Mouse (Mus musculus): ENCODE results near the gene Itgb6. TPM values are rescaled to one million over a fixed set of nuclear protein-coding genes. Genes with fewer than 3 reads are reported as not detected.

Itgb6 gene
- 11.4 and 12.6 TPM in 2 replicates for polyA plus RNA-seq (2015; fragmentation: Nextera tagmentation; extraction: Ambion mirVana)

DNA sequence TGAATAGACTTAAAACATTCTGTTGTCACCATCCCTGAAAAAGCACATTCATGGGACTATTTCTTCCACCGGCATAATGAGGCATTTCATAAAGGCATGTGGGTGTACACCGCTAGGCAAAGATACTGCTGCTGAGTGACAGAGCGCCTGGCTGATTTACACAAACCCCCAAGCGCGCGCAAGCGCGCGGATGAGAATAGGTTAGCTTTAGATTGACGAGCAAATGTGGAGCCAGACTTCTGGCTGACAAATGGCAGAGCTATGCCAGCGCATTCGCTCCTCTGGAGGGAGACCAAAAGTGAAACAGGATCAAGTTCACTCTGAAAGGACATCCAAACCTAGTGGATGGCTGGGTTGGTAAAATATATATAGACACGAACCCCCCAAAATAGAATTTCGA lies at the start of gene Itgb6:
TSS of gene Itgb6 (minus strand) at position 130 of the 400 bp plus-strand sequence.
- Histone ChIP-seq H3K27me3 (replicated peaks; ENCODE audit: control insufficient read depth, insufficient read depth, low read length) (no peaks in the 10 kb centered on the region), H3K27ac (ENCODE audit: low read length) (no peak within 1 kb of the TSS), H3K9me3 (ENCODE audit: control insufficient read depth, low read length) (no peaks in the 10 kb centered on the region), H3K4me2 (ENCODE audit: low read depth, low read length) (no peak within 1 kb of the TSS), H3K4me3 (ENCODE audit: low read length) (no peak within 1 kb of the TSS), H3K36me3 (ENCODE audit: control insufficient read depth, insufficient read depth, low read length) (no peaks in the 10 kb centered on the region), H3K9ac (ENCODE audit: low read depth, low read length) (no peak within 1 kb of the TSS), H3K4me1 (ENCODE audit: control insufficient read depth, insufficient read depth, low read length) (peaks cover 6% of the 10 kb centered on the region; the same call in 1 of the 2 replicates)
- 69% methylated on average over 14 of the region's 14 CpGs for WGBS
- no peak for ATAC-seq

DNA sequence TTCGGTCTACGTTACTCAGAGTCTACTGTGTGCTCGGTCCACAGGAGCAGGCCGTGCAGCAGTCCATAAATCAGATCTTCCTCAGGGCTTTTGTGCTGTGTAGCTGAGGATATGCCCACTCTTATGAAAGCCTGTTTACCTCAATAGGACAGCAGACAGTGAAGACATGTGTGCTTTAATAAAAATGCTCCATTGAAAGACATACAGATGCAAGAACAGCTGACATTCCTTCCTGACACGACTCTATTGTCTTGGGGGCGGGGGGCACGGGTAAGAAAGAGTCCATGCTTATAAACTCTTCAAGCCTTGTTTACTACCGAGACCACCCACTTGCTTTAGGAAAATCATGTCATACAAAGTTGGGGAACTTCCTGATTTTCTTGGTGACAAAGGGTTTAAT lies 44.0 kb upstream of the Itgb6 start:
- H3K4me2 ChIP-seq (ENCODE audit: low read depth, low read length), result no peak overlapping the region
- H3K27me3 ChIP-seq (replicated peaks; ENCODE audit: control insufficient read depth, insufficient read depth, low read length), result no peaks in the 10 kb centered on the region
- no peak overlapping the region for H3K9ac ChIP-seq (ENCODE audit: low read depth, low read length)
- H3K36me3 ChIP-seq (ENCODE audit: control insufficient read depth, insufficient read depth, low read length), result peaks cover 13% of the 10 kb centered on the region
- no peaks in the 10 kb centered on the region for H3K9me3 ChIP-seq (ENCODE audit: control insufficient read depth, low read length)
- 49% methylated on average over 8 of the region's 8 CpGs for WGBS
- H3K4me3 ChIP-seq (ENCODE audit: low read length), result no peak overlapping the region
- no peaks in the 10 kb centered on the region for H3K4me1 ChIP-seq (ENCODE audit: control insufficient read depth, insufficient read depth, low read length)
- no peak for ATAC-seq
- 0 out of 2 replicates have a peak overlapping the region, but pooled peaks have one; percentile 25 for H3K27ac ChIP-seq (ENCODE audit: low read length)

DNA sequence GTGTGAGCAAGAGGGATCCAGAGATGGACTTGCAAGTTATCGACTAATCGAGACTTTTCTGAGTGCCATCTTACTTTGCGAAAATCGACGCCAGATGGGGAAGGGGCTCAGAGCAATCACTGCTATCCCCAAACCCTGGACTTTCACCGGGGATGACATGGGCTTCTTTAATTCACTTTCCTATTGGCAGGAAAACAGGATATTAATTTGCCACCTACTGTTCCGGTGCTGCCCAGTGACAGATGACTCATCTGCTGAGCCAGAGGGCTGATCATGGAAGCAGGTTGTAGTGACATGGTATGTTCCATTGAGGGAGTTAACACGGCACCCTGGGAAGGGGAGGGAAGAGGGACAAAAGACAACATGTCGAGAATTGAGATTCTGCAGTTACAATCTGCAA lies 33.8 kb upstream of the Itgb6 start:
- no peak for ATAC-seq
- Histone ChIP-seq H3K9me3 (ENCODE audit: control insufficient read depth, low read length) (no peaks in the 10 kb centered on the region), H3K4me1 (ENCODE audit: control insufficient read depth, insufficient read depth, low read length) (no peaks in the 10 kb centered on the region), H3K36me3 (ENCODE audit: control insufficient read depth, insufficient read depth, low read length) (peaks cover 5% of the 10 kb centered on the region), H3K4me3 (ENCODE audit: low read length) (no peak overlapping the region), H3K27me3 (replicated peaks; ENCODE audit: control insufficient read depth, insufficient read depth, low read length) (no peaks in the 10 kb centered on the region), H3K27ac (ENCODE audit: low read length) (no peak overlapping the region), H3K9ac (ENCODE audit: low read depth, low read length) (no peak overlapping the region), H3K4me2 (ENCODE audit: low read depth, low read length) (no peak overlapping the region)
- 88% methylated on average over 9 of the region's 9 CpGs for WGBS

DNA sequence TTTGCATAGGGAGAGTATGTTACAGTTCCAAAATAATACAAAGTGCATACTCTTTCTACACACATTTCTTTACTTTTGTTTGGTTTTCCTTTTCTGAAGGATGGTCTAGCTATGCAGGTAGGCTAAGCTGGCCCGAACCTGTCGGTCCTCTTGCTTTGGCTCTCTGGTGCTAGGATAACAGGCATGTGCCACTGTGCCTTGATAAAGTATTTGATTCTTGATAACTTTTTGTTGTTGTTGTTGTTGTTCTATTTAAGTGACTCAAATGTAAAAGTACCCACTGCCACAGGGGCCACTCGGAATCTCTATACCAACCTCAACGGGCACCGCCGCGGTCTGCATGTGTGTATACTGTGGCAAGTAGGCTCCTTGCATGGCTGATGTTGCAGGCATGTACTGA lies 32.7 kb upstream of the Itgb6 start:
- H3K4me2 ChIP-seq (ENCODE audit: low read depth, low read length), result no peak overlapping the region
- peaks cover 5% of the 10 kb centered on the region for H3K36me3 ChIP-seq (ENCODE audit: control insufficient read depth, insufficient read depth, low read length)
- no peaks in the 10 kb centered on the region for H3K4me1 ChIP-seq (ENCODE audit: control insufficient read depth, insufficient read depth, low read length)
- no peak overlapping the region for H3K27ac ChIP-seq (ENCODE audit: low read length)
- no peak overlapping the region for H3K9ac ChIP-seq (ENCODE audit: low read depth, low read length)
- H3K9me3 ChIP-seq (ENCODE audit: control insufficient read depth, low read length), result no peaks in the 10 kb centered on the region
- WGBS, result 95% methylated on average over 7 of the region's 7 CpGs
- H3K4me3 ChIP-seq (ENCODE audit: low read length), result no peak overlapping the region
- no peaks in the 10 kb centered on the region for H3K27me3 ChIP-seq (replicated peaks; ENCODE audit: control insufficient read depth, insufficient read depth, low read length)
- no peak for ATAC-seq

DNA sequence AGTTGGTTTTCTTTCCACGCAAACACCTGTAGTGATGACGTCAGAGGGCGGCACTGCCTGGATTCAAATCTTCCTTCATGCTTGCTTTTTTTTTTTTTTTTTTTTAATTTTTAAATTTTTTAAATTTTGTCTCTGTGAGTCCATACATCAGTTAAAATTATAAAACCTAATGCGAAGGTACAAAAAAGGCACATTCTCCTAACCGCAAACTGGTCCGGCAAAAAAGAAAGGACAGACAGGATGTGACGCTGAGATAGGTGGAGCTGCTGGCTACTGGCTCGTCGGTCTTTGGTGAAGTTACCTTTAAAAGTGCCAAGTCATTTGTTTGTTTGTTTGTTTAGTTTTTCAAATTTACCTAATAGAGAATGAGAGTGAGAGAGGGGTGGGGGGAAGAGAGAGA lies 28.8 kb upstream of the Itgb6 start:
- no peaks in the 10 kb centered on the region for H3K27me3 ChIP-seq (replicated peaks; ENCODE audit: control insufficient read depth, insufficient read depth, low read length)
- no peak overlapping the region for H3K4me3 ChIP-seq (ENCODE audit: low read length)
- H3K9ac ChIP-seq (ENCODE audit: low read depth, low read length), result no peak overlapping the region
- peaks cover 9% of the 10 kb centered on the region for H3K36me3 ChIP-seq (ENCODE audit: control insufficient read depth, insufficient read depth, low read length)
- ATAC-seq, result no peak
- no peak overlapping the region for H3K4me2 ChIP-seq (ENCODE audit: low read depth, low read length)
- 95% methylated on average over 9 of the region's 9 CpGs for WGBS
- H3K4me1 ChIP-seq (ENCODE audit: control insufficient read depth, insufficient read depth, low read length), result no peaks in the 10 kb centered on the region
- no peaks in the 10 kb centered on the region for H3K9me3 ChIP-seq (ENCODE audit: control insufficient read depth, low read length)
- H3K27ac ChIP-seq (ENCODE audit: low read length), result no peak overlapping the region

DNA sequence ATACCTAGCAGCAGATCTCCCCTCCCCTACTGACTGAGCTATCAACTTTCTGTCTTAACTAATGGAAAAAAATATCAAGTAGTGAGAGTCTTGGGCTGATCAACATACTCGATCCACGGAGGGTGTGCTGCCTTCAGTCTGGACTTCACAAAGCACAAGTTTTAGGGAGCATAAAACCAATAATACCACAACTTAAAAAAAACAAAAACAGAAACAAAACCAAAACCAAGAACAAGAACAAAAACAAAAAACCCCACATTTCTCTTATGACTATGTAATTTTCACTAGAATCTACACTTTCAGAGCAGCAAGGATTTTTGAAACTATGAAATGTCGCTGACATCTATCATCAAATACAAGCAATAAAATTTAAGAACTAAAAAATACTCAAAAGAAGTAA lies 28.1 kb upstream of the Itgb6 start:
- no peak overlapping the region for H3K9ac ChIP-seq (ENCODE audit: low read depth, low read length)
- no peak overlapping the region for H3K4me3 ChIP-seq (ENCODE audit: low read length)
- no peaks in the 10 kb centered on the region for H3K4me1 ChIP-seq (ENCODE audit: control insufficient read depth, insufficient read depth, low read length)
- H3K27me3 ChIP-seq (replicated peaks; ENCODE audit: control insufficient read depth, insufficient read depth, low read length), result no peaks in the 10 kb centered on the region
- WGBS, result 93% methylated on average over 3 of the region's 3 CpGs
- H3K27ac ChIP-seq (ENCODE audit: low read length), result no peak overlapping the region
- H3K36me3 ChIP-seq (ENCODE audit: control insufficient read depth, insufficient read depth, low read length), result peaks cover 9% of the 10 kb centered on the region
- H3K4me2 ChIP-seq (ENCODE audit: low read depth, low read length), result no peak overlapping the region
- ATAC-seq, result no peak
- H3K9me3 ChIP-seq (ENCODE audit: control insufficient read depth, low read length), result no peaks in the 10 kb centered on the region

DNA sequence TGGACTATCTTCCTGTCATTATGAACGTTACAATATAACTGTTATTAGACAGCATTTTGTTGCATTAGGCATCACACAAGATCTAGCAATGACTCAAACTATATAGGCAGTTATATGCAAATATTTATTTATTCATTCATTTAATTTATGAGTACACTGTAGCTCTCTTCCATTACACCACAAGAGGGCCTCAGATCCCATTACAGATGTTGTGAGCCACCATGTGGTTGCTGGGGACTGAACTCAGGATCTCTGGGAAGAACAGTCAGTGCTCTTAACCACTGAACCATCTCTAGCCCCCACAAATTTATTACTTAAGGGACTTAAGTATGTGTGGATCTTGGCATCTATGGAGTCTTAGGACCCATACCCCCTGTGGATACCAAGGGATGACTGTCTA lies 26.1 kb upstream of the Itgb6 start:
- Histone ChIP-seq H3K27me3 (replicated peaks; ENCODE audit: control insufficient read depth, insufficient read depth, low read length) (no peaks in the 10 kb centered on the region), H3K9me3 (ENCODE audit: control insufficient read depth, low read length) (no peaks in the 10 kb centered on the region), H3K4me2 (ENCODE audit: low read depth, low read length) (no peak overlapping the region), H3K36me3 (ENCODE audit: control insufficient read depth, insufficient read depth, low read length) (0 out of 2 replicates have a peak, but pooled peaks cover 3% of the 10 kb centered on the region), H3K4me3 (ENCODE audit: low read length) (no peak overlapping the region), H3K27ac (ENCODE audit: low read length) (no peak overlapping the region), H3K9ac (ENCODE audit: low read depth, low read length) (no peak overlapping the region), H3K4me1 (ENCODE audit: control insufficient read depth, insufficient read depth, low read length) (no peaks in the 10 kb centered on the region)
- 90% methylated on average over 1 of the region's 1 CpGs for WGBS
- no peak for ATAC-seq

DNA sequence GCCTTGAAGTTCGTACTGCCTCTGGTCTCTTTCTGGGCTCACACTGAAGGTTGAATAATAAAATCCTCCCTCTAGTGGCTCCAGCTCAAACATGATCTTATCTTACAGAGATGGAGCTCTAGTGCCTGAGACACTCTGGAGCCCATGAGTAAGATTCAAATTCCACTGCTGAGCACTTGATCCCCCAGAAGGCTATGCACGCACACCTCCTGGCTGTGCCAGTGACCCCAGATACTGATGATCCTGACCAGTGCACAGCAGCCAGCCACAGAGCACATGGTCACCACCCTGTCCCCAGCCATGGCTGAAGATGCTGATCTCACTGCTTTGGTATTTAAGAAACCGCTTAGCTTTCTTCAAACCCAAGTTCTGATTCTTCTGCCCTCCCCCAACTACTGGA lies 25.1 kb upstream of the Itgb6 start:
- no peaks in the 10 kb centered on the region for H3K27me3 ChIP-seq (replicated peaks; ENCODE audit: control insufficient read depth, insufficient read depth, low read length)
- peak; percentile 75 for ATAC-seq
- no peaks in the 10 kb centered on the region for H3K4me1 ChIP-seq (ENCODE audit: control insufficient read depth, insufficient read depth, low read length)
- H3K36me3 ChIP-seq (ENCODE audit: control insufficient read depth, insufficient read depth, low read length), result 0 out of 2 replicates have a peak, but pooled peaks cover 3% of the 10 kb centered on the region
- H3K4me2 ChIP-seq (ENCODE audit: low read depth, low read length), result no peak overlapping the region
- no peaks in the 10 kb centered on the region for H3K9me3 ChIP-seq (ENCODE audit: control insufficient read depth, low read length)
- H3K9ac ChIP-seq (ENCODE audit: low read depth, low read length), result no peak overlapping the region
- H3K4me3 ChIP-seq (ENCODE audit: low read length), result no peak overlapping the region
- 50% methylated on average over 3 of the region's 3 CpGs for WGBS
- H3K27ac ChIP-seq (ENCODE audit: low read length), result no peak overlapping the region

DNA sequence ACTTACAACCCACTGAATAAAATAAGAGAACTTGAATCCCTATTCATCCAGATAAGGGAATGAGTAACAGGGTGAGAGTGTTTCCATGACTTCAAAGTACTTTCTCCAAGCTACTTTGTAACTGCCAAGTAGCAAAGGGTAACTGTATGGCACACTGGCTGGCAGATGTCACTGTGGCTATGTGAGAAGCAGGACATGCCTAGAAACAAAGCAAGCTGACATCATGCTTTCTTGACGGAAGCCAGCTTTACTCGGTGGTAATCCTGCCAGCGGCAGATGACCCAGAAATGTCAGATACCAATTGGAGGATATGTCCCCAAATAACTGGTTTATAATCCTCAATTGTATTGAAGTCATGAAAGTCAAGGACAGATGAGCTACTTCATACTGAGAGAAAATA lies 22.2 kb upstream of the Itgb6 start:
- no peaks in the 10 kb centered on the region for H3K27me3 ChIP-seq (replicated peaks; ENCODE audit: control insufficient read depth, insufficient read depth, low read length)
- no peaks in the 10 kb centered on the region for H3K4me1 ChIP-seq (ENCODE audit: control insufficient read depth, insufficient read depth, low read length)
- H3K27ac ChIP-seq (ENCODE audit: low read length), result no peak overlapping the region
- H3K4me2 ChIP-seq (ENCODE audit: low read depth, low read length), result no peak overlapping the region
- WGBS, result 79% methylated on average over 3 of the region's 3 CpGs
- no peak overlapping the region for H3K9ac ChIP-seq (ENCODE audit: low read depth, low read length)
- H3K9me3 ChIP-seq (ENCODE audit: control insufficient read depth, low read length), result no peaks in the 10 kb centered on the region
- ATAC-seq, result no peak
- 0 out of 2 replicates have a peak, but pooled peaks cover 3% of the 10 kb centered on the region for H3K36me3 ChIP-seq (ENCODE audit: control insufficient read depth, insufficient read depth, low read length)
- H3K4me3 ChIP-seq (ENCODE audit: low read length), result no peak overlapping the region

DNA sequence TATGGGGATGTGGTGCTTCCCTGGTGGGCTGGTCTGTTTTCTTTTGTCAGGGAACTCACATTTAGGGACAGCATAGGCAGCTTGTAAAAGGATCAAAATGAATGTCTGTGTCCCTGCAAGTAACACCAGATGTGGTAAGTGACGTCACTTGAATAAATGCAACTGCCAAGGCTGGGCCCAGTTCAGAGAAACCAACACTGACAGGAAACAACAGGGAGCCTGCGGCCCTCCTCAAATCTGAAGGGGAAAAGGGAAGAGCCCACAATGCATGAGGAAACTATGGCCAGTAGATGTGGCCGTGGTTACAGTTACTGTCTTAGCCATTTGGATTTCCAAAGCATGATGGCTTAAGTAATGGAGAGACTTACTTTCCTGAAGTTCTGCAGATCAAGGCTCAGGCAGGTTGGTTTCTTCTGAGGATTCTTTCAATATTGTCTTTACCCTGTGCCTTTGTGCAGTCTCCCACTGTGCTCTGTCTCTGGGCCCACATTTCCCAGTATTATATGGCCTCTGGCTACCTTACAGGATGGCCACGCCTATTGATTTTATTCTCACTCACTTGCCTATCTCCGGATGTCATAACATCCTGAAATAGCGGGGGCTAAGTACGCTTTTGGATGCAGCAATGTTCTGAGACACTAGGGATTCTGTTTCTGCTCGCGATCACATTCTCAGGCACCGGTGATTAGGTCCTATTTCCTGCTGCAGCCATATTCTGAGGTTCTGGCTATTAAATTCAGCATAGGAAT lies 17.1 kb upstream of the Itgb6 start:
- Histone ChIP-seq H3K4me3 (ENCODE audit: low read length) (no peak overlapping the region), H3K9me3 (ENCODE audit: control insufficient read depth, low read length) (no peaks in the 10 kb centered on the region), H3K27ac (ENCODE audit: low read length) (no peak overlapping the region), H3K36me3 (ENCODE audit: control insufficient read depth, insufficient read depth, low read length) (no peaks in the 10 kb centered on the region), H3K4me2 (ENCODE audit: low read depth, low read length) (no peak overlapping the region), H3K4me1 (ENCODE audit: control insufficient read depth, insufficient read depth, low read length) (no peaks in the 10 kb centered on the region), H3K27me3 (replicated peaks; ENCODE audit: control insufficient read depth, insufficient read depth, low read length) (no peaks in the 10 kb centered on the region), H3K9ac (ENCODE audit: low read depth, low read length) (no peak overlapping the region)
- WGBS, result 63% methylated on average over 10 of the region's 10 CpGs
- no peak for ATAC-seq

Measured in intestine, embryonic 16.5 days (tissue).